Comparison of ENCODE assay signal across 35 mouse cellular contexts in the genomic region with DNA sequence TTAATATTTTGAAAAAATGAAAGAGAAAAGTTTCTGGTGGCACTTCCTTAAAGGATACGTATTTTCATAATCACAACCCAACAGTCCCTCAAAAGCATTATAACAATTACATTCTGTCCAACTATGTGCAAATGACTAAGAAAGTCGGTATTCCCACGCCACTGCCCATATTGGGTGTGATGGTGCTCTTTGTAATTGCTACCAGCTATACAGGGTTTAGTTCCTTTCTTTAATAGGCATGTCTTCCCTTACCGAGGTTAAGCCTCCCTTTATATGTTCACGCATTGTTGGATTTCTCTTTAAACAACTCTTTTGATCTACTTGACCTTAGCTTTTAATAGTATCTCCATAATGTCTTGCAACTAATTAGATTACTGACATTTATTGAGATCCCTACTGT.
"Had no signal": no experiment of that assay in that cellular context is flagged by ENCODE, and none has a peak within 500 bp of the region (broad histone marks: within the 10 kb centered on the region; RNA-seq: fewer than 3 reads in every experiment).

No protein-coding gene starts in this region.

- H3K9me3 ChIP-seq: heart, embryonic 10.5 days; heart, embryonic 12.5 days; heart, embryonic 13.5 days; heart, embryonic 15.5 days; hindbrain, embryonic 10.5 days; hindbrain, embryonic 12.5 days; hindbrain, embryonic 13.5 days; hindbrain, embryonic 15.5 days; intestine, embryonic 15.5 days; kidney, embryonic 15.5 days had no signal

- H3K9ac ChIP-seq: heart, embryonic 12.5 days; heart, embryonic 13.5 days; heart, embryonic 15.5 days; hindbrain, embryonic 12.5 days; hindbrain, embryonic 13.5 days; hindbrain, embryonic 14.5 days; hindbrain, embryonic 15.5 days; intestine, embryonic 15.5 days; kidney, embryonic 15.5 days had no signal

- H3K4me3 ChIP-seq: heart, embryonic 10.5 days; heart, embryonic 12.5 days; heart, embryonic 13.5 days; heart, embryonic 15.5 days; hindbrain, embryonic 10.5 days; hindbrain, embryonic 12.5 days; hindbrain, embryonic 13.5 days; hindbrain, embryonic 15.5 days; intestine, embryonic 15.5 days; kidney, embryonic 15.5 days; layer of hippocampus, adult 2 months had no signal

- H3K27ac ChIP-seq: heart, embryonic 10.5 days; heart, embryonic 13.5 days; heart, embryonic 15.5 days; hindbrain, embryonic 10.5 days; hindbrain, embryonic 12.5 days; hindbrain, embryonic 13.5 days; hindbrain, embryonic 14.5 days; hindbrain, embryonic 15.5 days; hindbrain, postnatal 0 days; intestine, embryonic 15.5 days; kidney, embryonic 15.5 days; kidney, postnatal 0 days; layer of hippocampus, adult 2 months had no signal

- H3K27me3 ChIP-seq: heart, embryonic 12.5 days; heart, embryonic 13.5 days; heart, embryonic 15.5 days; hindbrain, embryonic 12.5 days; hindbrain, embryonic 13.5 days; hindbrain, embryonic 15.5 days; intestine, embryonic 15.5 days; kidney, embryonic 15.5 days had no signal

- H3K4me1 ChIP-seq: heart, embryonic 10.5 days; heart, embryonic 12.5 days; heart, embryonic 13.5 days; heart, embryonic 15.5 days; hindbrain, embryonic 10.5 days; hindbrain, embryonic 12.5 days; hindbrain, embryonic 13.5 days; hindbrain, embryonic 15.5 days; intestine, embryonic 15.5 days; kidney, embryonic 15.5 days had no signal

- ATAC-seq: hindbrain, embryonic 16.5 days; hindbrain, postnatal 0 days; inflammation-experienced regulatory T-cells, adult 6 months; intestine, embryonic 15.5 days; intestine, embryonic 16.5 days; intestine, postnatal 0 days had no signal

- H3K36me3 ChIP-seq: heart, embryonic 10.5 days; heart, embryonic 12.5 days; heart, embryonic 13.5 days; heart, embryonic 15.5 days; hindbrain, embryonic 10.5 days; hindbrain, embryonic 12.5 days; hindbrain, embryonic 13.5 days; hindbrain, embryonic 15.5 days; intestine, embryonic 15.5 days; kidney, embryonic 15.5 days had no signal

- DNase-seq: heart, postnatal 10 days; heart, postnatal 14 days; heart, postnatal 36 days; heart, postnatal 4 days; kidney, adult 11 months; kidney, adult 18-20 months; kidney, adult 2 months; kidney, adult 8-10 months; kidney, adult 9 months; kidney, postnatal 10 days; kidney, postnatal 14 days; kidney, postnatal 25 days; kidney, postnatal 36 days; kidney, postnatal 4 days; layer of hippocampus, adult 9-11 months; layer of hippocampus, postnatal 36 days had no signal

- H3K4me2 ChIP-seq: heart, embryonic 11.5 days; heart, embryonic 12.5 days; heart, embryonic 13.5 days; heart, embryonic 15.5 days; hindbrain, embryonic 12.5 days; hindbrain, embryonic 13.5 days; hindbrain, embryonic 14.5 days; hindbrain, embryonic 15.5 days; intestine, embryonic 15.5 days; kidney, embryonic 15.5 days had no signal
